Mouse (Mus musculus) left cerebral cortex, adult 9 months (tissue): ENCODE measurements around the gene Sarm1.
"Not testable (repeated sequence)": the region's sequence is repeated elsewhere in the genome, so short reads cannot be mapped to it uniquely, and the experiment has no call there.

ENCODE experiments used
- DNase-seq, 2 experiments: peaks; one replicate each; pipeline ENCODE4 v3.0.0; 2022; ENCODE audit warnings: low spot score in 2 of 2

Gene Sarm1

DNA sequence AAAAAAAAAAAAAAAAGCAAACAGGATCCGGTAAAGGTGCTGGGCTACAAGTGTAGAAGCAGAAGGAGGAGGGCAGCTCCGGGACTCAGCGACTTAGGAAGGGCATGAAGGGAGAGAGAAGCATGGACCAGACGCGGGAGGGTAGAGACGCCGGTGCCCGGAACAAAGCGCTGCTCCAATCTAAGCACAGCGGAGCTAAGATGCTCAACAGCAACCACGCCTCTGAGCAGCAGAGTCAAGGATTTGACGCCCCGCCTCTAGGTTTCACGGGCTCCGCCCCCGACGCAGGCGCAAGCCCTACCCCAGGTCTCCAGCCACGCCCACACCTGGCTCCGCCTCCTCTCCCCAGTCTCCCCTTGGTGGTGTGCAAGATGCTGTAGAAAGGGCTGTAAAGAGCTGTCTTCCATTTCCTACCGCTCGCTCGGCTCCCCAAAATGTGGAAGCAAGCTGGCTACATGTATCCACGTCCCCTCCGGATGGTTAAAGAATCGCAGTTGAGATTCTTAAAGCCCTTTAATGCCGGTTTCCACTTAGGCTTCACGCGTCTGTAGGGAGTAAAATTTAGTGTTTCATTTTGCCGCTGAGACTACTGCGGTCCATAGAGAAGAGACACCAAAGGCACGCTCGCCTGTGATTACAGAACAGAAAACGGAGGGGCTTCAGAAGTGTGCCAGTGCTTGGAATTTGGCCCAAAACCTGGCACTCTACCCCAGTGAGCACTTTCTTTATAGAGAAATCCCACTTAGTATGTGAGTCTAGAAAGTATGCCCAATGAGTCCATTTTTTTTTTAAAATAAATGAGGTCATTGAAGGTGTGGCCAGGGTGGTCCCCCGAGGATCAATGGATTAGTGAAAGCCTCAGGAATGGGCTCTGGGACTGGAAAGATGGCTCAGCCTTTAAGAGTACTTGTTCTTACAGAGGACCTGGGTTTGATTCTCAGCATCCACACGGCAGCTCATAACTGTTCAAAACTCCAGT, at the start of gene Sarm1:
Gene Sarm1, minus strand, starts transcription at position 211 of the 979 bp plus-strand sequence.
- DNase-seq, result peak; percentile 91 to 96

DNA sequence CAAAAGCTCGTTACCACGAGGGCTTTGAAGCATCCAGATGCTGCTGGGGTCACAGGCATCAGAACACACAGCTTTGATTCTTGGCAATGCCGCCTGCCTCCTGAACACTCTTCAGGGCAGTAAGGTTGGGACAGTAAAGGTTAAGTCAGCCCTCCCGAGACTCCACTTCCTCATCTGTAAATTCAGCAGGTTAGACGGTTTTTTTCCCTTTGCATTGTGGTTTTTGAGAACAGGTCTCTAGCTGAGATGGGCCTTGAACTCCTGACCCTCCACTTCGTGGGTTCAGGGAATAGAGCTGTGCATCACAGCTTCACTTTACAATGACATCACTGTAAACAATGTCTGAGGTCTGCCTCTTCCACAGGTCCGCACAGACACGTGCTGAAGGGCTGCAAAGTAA, 47.6 kb upstream of the Sarm1 start:
- no peak for DNase-seq

DNA sequence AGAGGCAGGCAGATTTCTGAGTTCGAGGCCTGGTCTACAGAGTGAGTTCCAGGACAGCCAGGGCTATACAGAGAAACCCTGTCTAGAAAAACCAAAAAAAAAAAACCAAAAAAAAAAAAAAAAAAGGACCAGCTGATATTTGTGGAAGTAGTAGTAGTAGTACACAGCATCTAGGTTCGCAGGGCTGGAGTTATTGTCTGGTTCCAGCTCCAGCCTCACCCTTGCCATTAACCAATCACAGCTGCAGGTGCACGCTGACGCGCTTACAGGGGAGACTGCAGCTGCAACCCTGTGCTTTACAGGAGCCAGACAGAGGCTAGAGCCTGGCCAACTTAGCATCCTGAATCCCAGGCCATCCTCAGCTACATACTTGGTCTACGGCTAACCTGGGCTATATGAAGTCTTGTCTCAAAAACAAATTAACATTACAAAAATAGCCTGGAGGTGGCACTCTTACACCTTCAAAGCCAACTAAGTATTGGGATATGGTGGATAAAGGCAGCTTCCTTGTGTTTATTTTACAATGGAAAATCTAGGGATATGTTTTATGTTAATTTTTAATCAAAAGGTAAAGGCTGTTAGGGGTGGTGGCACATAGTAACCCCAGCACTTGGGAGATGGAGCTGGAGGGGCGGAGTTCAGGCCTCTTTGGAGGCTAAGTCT, 47.0 kb upstream of the Sarm1 start:
- no peak for DNase-seq

DNA sequence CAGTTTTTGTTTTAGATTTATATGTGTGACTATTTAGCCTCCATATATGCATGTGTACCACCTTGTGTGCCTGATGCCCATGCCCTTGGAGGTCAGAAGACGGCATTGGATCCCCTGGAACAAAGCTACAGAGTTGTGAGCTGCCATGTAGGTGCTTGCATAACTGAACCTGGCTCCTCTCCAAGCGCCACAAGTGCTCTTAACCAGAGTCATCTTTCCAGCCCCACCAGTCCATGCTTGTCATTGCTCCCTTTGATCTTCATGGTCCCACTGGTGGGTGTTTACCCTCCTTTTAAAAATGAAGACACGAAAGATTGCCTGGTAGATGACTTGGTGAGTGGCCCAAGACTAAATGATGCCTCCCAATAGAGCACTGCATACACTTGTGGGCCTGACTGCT, 42.8 kb upstream of the Sarm1 start:
- DNase-seq, result no peak

DNA sequence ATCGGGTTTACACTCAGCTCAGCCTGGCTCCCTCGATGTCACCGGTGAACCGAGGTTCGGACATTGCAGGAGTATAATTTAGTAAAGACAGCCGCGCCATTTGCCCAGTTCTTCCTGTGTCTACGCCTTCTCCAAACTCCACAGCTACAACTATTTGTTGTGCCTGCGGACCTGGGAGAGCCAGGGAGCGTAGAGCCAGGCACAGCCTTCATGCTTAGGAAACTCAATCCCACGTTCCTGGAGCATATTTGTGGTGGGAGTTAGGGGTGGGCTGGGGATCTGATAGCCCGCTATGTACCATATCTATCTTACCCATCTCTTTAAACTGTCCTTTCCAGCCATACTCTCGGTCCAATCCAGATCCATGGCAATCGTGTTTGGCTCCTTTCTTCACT, 39.1 kb upstream of the Sarm1 start:
- no peak for DNase-seq

DNA sequence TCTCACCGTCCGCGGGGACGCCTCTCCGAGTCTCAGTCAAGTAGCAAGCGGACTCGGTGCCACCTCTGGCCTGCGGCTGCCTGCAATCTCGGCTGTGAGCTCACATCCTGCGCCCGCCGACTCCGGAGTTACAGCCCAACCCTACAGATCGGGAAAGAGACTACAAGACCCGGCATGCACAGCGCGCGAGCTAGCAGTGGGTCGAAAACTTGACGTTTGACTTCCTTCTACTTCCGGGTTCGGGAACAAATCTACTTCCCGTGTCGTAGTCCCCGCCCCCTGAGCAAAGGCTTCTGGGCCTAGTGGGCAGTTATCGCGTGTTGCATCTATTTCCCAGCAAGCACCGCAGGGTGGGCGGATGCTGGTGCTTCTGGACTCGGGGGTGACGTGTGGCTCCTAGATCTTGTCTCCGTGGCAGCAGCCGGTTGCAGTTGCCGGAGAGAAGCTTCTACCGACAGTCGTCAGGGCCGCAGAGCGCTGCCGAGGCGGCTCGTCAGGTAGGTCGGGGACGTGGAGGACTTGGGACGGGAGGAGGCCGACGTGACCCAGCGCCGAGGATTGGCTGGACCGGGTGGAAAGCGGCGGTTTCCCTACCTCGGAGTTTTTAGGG, 38.6 kb upstream of the Sarm1 start, which contains the start of the genes Tnfaip1 and Ift20:
Gene Tnfaip1, minus strand, starts transcription at position 253 of the 610 bp plus-strand sequence.
Gene Ift20, plus strand, starts transcription at position 282 of the 610 bp plus-strand sequence.
- DNase-seq, result peak; percentile 97 to 99

DNA sequence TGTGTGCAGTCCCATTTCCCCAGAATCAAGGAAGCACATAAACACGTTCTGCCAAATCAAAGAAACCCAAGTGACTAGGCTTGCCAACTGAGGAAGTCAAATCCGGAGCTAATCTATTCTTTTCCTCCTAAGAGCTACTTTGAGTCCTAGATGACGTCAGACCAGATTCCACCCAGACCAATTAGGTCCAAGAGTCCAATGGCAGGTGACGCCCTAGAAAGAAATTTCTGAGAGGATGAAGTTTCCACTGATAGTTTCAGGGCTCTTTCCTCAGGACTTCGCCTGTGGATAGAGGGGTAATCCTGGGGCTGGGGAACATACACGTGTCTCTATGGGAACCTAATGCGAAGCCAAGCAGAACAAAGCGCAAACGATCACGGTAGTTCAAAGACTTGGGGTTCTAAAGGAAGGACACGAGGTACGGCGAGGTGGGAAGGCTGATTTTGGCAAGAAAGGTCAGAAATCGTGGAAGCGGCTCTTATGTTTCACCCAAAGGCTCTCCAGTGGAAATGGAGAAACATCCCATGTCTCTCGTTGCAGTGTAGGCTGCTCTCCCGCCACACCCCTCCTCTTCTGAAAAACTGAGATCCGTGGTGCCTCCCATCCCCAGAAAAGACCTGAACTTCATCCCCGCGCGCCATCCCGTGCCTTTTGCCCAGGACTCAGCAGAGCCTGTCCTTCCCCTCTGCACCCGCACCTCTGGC, 38.0 kb upstream of the Sarm1 start:
- peak in 1 of 2 experiments; percentile 24 for DNase-seq

DNA sequence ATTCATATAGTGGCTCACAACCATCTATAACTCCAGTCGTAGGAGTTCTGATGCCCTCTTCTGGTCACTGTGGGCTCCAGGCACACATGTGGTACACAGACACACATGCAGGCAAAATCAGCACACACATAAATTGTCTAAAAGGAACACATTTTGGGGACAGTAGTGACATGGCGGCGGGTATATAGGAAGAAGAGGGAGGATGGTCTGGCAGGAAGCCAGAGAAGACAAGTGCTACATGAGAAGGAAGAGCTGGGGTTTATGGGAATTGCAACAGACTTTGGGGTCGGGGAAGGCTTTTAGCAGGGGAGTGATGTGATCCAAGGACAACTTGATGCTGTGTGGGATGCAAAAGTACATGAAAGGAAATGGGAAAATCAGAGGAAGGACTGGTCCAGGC, 37.0 kb upstream of the Sarm1 start:
- no peak for DNase-seq

DNA sequence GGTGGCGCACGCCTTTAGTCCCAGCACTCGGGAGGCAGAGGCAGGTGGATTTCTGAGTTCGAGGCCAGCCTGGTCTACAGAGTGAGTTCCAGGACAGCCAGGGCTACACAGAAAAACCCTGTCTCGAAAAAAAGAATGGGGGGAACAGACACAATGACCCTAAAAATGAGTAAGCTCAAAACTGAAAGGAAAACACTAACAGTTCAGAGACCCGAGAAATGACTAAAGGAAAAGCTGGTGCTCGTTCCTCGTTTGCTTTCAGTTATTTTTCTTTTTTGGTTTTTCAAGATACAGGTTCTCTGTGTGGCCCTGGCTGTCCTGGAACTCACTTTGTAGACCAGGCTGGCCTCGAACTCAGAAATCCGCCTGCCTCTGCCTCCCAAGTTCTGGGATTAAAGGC, 34.0 kb upstream of the Sarm1 start:
- DNase-seq, result not testable (repeated sequence)

DNA sequence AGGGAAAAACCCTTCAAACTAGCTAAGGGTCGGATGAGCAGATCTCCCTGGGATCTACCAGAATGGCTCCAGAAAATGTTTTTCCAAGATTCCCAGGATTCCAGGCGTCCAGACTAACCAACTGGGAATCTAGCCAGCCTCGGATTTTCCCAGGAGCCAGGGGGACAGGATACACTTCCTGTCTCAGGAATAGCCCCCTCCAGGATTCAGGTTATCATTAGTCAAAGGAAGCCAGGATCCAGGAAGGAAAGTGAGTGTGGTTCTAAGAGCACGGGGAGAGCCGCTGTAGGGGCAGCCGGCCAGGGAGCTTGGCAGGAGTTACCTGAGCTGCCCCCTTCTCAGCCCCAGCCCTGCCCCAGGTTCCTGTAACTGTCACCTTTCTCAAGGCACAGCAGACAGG, 33.5 kb upstream of the Sarm1 start:
- no peak for DNase-seq

DNA sequence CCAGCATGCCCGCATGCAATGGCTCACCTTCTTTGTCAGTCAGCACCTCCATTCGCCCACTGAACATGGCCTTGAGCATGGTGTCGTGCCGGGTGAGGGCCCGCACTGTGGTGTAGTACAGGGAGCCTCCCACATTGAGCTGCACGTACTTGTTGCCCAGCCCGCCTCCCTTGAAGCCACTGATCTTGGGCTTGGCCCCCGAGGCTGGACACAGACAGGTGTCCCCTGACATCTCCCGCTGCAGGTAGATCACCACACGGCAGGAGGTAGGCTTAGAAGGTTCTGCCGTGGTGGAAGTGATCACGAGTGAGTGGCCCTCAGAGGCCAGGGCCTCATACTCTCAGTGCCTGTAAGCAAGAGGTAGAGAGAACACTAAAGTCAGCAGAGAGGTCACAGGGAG, 32.4 kb upstream of the Sarm1 start:
- DNase-seq, result no peak

DNA sequence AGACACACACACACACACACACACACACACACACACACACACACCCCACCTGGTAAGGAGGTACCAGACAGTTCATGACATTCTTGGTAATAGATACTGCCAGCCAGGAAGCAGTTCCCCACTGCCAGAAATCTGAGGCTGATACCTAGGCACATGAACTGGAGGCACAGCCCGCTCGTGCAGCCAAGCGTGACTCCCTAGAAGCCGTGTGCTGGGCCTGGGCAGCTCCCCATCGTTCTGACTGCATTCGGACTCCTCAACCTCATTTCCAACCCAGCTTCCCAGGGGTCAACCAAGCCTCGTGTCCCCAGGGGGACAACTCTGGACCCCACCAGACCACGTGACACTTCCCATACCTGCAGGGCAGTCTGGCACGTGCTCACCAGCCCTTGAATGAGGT, 31.2 kb upstream of the Sarm1 start:
- no peak for DNase-seq

DNA sequence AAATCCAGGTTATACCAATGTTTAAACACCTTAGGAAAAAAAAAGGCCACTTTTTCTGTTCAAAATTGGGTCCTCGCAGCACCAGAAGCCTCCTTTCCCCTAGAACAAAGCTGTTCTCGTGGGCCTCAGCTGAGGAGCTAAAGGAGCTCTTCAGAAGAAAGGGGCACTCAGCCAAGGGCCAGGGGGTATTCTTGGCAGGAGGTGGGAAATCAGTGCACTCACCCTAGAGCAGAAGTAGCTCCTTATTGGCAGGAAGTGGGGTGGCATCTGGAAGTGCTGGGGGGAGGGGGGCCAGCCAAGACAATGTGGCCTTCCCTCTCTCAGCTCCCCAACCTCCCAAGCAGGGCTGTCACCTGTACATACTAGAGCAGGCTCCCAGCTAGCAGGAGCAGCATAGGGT, 27.3 kb upstream of the Sarm1 start:
- DNase-seq, result no peak

DNA sequence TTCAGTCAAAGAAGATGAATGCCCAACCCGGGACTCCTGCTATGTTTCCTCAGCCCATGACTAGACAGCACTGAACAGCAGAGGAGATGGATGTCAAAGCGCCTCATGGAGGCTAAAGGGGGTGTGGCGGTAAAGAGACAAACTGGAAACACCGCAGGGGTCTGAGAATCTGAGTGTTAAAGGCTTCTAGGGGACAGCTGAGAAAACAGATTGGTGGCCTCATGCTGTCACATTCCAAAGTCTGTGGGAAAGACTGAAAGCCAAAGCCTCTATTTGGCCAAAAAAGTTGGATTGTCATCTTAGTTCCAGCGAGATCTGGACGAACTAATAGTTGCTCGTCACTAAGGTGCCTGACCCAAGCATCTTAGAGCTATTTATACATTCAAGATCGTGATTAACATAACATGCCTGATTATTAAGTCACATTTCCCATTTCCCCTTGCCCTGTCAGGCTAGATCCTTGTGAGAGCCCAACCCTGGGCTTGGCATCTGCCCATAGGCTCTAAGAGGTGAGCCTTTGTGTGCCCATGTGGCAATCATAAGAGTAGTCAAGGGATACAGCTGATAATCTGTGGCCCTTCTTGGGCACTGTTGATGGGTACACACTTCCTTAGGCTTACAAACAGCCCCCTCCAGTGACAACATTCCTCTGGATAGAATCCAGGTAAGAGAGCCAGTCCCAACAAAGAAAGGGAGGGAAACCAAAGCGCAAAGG, 25.8 kb upstream of the Sarm1 start:
- DNase-seq, result no peak

DNA sequence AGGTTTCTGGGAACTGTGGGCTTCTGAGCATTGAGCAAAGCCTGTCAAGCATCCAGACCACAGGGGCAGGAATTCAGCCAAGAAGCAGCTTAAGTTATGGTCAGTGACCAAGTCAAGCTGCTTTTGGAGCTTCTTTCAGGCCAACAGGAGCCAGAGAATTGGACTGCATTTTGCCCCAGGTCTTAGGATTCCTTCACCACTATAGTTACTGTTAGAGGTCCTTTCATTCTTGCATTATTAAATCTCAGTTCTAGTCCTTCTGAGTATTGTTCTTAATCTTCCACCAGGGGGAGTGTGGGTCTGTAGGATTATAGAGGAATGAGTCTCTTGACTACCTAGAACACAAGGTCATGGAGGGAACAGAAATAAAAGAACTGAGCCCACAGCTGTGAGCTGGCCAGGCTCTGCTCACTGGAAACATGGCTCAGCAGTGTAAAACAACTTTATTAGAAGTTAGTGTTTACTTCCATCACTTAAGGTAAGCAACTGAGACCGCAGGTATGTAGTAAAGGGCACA, 25.0 kb upstream of the Sarm1 start:
- DNase-seq, result no peak

DNA sequence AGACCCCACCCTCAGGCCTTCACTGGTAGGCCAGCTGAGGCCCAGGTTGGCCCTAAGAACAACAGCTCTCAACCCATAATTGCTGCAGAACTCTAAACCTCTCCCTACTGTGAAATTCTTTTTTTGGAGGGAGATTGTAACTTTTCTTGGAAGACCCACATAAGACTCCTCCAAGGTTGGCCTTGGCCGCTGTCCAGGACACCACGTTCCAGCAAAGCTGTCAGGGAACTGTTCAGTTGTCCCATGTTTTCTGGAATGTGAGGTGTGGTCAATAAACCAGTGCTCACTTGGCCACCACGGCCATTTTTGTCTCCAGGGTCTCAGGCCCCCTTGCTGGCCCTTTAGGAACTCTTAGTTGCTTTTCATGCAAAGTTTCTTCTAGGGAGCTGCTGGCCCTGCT, 24.3 kb upstream of the Sarm1 start:
- DNase-seq, result no peak

DNA sequence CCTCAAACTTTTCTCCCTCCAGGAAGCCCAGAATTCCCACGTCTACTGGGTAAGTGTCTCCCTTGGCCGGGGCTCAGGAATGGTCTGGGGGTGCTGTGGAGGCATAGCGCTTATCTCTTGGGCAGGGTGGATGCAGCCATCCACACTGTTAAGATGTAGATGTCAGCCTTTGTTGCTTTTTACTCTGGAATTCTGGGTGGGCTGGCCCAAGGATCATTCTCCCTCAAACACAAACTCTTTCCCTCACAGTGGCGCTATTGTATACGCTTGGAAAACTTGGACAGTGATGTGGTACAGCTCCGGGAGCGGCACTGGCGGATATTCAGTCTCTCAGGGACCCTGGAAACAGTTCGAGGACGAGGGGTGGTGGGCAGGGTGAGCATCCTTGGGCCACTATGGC, 21.4 kb upstream of the Sarm1 start:
- DNase-seq, result no peak

DNA sequence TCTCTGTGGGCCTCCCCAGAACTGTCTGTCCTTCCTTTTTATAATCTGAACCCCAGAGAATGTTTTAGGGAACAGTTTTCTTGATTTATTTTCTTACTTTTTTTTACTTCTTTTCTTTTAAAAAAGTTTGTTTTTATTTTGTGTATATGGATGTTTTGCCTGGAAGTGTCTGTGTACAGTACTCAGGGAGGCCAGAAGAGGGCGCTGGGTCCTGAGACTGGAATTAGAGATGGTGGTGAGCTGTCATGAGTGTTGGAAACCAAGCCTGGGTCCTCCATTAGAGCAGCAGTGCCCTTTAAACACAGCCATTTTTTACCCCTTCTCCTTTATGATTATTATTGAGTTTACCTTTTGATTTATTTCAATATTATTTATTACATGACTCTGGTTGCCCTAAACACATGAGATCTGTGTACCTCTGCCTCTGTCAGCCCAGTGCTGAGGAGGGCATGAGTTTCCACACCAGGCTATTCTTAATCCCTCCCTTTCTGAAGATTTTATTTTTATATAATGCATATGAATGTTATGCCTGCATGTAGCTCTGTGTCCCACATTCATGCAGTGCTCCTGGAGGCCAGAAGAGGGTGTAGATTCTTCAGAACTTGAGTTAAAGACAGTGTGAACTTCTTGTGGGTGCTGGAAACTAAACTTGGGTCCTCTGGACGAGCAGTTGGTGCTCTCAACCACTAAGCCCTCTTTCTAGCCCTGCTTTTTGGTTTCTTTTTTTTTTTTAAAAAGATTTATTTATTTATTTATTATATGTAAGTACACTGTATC, 18.2 kb upstream of the Sarm1 start:
- DNase-seq, result no peak

DNA sequence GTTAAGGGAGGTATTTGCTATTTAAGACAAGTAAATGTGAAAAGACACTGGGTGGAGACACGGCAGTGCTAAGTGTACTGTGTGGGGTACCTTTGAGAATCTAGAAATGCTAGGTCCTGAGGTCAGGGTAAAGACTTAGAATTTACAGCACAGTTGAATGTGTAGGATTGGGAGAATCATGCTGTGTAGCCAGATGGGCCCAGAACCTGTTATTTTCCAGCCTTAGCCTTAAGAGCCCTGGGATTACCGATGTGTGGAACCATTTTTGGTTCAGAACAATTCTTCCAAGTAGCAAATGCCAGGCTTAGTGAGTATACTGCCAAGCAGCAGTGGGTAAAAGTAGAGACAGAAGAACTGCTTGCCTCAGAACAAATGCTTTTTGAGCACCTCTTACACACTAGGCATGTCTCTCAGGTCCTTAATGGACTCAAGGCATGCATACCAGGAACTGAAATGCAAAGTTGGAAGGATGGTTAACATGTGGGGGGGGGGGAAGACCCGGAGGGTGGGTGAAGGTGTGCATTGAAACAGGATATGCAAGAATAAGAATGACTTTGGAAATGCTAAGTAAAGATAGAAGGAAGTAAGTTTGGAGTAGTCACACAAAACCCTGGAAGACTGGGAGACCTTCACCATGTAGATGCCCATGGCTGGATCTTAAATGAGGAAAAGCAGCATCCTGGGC, 15.7 kb upstream of the Sarm1 start:
- no peak for DNase-seq
